Mouse (Mus musculus) skeletal muscle tissue, adult 2 months (tissue): Measurements from ENCODE around the gene Capn13.
"Not testable (repeated sequence)": the region's sequence is repeated elsewhere in the genome, so short reads cannot be mapped to it uniquely, and the experiment has no call there.

Experiments used
- DNase-seq: peaks from one replicate; pipeline ENCODE4 v3.0.0-alpha.2; 2012; ENCODE audit warnings: low read depth, low spot score

Gene Capn13

DNA sequence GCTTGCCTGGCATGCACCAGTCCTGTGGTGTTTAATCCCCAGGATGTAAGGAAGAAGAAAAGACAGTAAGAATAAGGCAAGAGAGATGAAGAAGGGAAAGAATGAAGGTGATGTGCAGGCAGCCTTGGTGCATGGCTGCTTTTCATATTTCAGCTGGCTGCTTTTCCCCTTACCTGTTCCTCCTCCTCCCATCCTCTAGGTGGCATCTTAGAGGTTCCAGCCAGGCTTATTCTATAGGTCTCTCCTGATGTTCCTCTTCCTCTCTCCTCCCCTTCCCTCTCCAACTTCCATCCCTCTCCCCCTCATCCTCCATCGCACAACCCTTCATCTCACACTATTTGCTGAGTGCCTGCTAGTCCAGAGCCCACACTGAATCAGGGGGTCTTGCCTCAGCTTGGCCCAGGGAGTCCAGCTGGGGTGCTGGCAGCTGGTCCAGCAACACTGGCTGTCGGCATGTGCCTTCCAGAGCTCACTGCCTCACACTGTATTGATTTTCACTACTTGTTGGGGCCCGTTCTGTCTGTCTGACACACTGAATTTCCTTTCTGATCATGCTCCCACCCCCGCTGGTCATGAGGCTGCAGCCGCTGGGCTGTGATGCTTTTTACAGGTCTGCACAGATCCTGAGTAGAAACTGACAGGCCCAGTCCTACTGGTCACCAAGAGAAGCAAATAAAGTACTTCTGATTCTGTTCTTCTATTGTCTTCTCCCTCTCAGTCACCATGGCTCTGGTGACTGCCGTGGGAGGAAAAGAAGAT lies 56.9 kb downstream of the Capn13 start:
- DNase-seq = no peak

DNA sequence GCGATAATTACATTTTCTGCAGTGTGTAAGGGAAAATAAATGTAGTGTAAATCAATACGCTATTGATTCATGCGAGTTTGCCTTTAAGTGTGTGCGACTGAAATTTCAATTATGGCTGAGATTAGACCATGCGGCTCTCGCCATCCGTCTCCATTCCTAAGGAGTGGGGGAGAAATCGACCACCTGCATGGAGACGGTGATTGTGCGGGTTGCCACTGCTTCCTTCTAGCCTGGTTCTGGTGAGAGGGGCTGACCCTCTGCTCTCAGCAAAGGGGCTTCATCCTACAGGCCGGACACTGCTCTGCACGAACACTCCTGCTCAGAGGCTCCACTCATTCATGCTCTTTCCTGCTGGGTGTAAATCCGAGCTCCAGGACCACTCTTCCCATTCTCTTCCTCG lies 58.0 kb downstream of the Capn13 start:
- DNase-seq = no peak

DNA sequence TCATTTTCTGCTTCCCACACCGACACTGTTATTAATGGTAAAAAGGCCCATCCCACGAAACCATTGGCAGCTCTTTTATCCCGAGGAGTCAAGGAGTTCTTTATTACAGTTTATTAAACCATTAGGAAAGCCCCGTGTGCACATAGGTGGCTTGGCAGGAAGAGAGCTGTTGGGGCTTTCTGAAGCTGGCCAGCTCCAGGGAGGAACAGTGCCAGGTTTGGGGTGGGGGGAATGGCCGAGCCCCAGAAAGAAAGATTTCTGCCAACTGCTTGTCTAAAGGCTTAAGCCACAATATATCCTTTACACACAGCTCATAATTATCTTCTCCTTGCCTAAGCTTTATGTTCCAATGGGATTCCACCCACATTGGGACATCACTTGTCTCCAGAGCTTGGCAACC lies 71.6 kb downstream of the Capn13 start:
- DNase-seq = no peak

- DNase-seq = no peak
Observed at GRCm38 (mm10) chr17:73325314-73325713, 75.4 kb downstream of the Capn13 start.

GRCm38 (mm10) chr17:73324732-73325131 lies 75.9 kb downstream of the Capn13 start:
- no peak for DNase-seq

DNA sequence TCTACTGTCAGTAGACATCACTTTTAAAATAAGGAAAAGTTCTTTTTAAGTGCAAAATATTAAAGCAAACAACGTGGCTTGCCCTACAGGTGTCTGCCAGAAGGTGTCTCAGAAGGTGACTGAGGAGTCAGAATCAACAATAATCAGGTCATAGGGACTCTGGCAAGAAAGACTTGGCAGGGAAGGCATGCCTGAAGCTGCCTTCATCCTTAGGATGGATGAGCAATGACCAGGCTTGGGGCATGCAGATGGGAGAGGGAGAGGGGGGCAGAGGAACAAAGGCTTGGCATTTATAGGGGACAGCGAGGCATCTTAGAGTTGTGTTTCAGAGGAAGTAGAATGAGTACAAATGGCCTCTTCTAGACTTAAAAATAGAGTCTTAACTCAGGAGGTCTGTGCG lies 76.7 kb downstream of the Capn13 start:
- no peak for DNase-seq

DNA sequence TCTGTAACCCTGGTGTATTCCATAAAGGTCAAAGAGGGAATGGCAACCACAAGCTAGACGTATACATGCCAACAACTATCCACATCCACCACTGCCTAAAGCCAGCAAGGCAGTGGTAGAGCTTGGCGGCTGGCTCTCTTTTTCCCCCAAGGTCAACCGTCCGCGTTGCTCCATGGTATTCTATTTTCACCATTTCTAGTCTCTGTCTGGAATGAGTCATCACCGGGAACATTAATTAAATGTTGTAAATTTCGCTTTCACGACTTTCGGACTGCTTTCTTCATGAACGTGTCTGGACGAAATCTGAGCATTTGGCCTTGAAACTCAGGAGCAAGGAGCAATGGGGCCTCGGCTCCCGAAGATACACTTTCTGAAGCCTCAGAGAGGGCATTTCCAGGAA lies 85.9 kb downstream of the Capn13 start:
- DNase-seq = no peak

DNA sequence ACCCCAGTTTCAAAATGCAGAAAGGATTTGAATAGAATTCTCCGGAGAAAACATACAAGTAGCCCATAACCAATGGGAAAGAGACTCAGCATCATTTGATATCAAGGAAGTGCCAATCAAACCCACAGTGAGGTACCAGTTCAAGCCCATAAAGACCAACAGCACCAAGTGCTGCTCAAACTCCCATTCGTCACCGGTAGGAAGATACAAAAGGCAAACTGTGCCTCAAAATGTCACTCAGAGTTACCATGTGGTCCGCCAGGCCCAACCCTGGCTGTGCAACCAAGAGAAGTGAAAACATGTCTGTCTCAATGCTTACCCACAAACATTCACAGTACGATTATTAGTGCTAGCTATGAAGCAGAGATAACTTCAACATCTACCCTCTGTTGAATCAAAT lies 89.2 kb downstream of the Capn13 start:
- no peak for DNase-seq

- DNase-seq = no peak
Observed at GRCm38 (mm10) chr17:73308691-73309090, 92.0 kb downstream of the Capn13 start.

GRCm38 (mm10) chr17:73306626-73307025 lies 94.0 kb downstream of the Capn13 start:
- no peak for DNase-seq

GRCm38 (mm10) chr17:73305622-73306021 lies 95.0 kb downstream of the Capn13 start:
- peak; percentile 43 for DNase-seq

DNA sequence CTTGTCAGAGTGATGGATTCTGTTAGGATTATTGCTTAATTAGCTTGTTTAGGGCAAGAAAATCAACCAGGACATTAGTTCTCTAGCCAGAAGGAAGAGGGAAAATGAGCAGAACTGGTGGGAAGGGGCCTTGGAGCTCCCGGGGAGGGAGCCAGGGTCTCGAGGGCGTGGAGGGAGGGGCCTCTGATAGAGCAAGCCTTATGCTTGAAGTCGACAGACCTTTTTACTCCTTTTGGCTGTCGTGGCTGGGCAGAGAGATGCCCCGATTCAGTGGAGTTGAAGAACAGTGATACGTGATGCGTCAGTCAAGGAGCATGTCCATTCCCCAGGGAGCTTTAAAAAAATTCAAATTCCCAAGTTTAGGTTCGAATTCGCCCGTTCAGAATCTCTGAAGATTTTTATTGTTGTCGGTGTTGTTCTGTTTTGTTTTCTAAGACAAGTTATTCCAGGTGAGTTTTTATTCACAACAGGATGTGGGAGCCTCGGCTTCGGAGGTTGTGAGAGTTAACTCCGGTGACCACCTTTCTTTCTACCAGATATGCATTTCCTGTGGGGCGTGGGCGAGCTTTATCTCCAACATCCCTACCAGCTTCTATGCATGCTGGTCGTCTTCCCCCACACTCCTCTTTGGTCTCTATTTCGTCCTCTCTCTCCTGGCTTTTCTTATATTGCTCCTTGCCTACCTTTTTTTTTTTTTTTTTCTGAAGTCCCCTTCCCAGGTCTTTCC lies 96.4 kb downstream of the Capn13 start:
- DNase-seq = no peak

DNA sequence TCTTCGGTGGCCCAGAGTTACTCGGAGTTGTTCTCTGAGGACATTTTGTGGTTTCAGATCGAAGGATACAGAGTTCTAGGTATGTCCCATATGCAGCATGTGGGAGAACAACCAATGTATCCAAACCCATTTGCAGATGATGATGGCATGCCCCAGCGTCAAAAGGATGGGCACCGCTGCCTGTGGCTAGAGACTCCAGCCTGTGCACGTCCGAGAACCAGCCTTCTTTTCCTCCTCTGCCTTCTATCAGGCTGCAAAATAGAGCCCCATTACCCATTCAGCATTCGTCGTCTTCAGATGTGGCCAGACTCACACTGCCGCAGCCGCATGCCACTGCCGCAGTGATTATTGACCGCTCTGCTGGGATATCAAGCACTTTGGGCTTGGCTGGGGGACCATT lies 97.0 kb downstream of the Capn13 start:
- DNase-seq = no peak

DNA sequence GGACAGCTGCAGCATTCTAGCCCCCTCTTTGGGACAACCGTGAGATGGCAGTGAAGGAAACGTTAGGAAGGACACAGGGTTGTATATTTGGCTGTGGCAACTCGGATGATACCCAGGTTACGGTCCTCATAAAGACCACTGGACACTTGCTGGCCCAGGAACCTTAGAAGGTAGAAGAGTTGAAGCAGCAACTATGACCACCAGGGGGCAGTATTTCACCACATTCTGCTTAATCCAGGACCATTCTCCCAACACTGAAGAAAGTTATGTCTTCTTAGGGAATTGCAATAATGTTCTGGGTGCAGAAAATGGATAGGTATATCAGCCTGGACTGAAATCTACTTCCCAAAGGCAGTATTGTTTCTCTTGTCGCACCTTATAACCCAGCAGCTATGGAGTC lies 97.4 kb downstream of the Capn13 start:
- DNase-seq = peak; percentile 44

DNA sequence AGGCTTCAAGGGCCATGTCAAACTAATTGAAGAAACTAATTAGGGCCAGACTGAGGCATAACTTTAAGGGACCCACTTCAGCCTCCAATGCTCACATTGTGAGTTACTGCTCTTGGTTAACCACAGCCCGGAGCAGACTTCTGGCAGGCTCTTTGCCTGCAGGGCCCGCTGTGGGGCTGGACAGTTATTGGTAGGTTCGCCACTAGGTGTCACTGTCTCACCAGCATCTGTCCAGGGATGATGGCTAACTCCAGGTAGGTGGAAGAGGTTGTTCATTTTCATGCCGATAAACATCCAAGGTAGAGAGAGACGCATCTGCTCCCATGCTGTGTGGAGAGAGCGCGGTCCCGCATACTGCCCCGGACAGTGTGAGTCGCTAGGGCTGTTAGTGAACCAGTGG lies 98.6 kb downstream of the Capn13 start:
- peak; percentile 55 for DNase-seq

DNA sequence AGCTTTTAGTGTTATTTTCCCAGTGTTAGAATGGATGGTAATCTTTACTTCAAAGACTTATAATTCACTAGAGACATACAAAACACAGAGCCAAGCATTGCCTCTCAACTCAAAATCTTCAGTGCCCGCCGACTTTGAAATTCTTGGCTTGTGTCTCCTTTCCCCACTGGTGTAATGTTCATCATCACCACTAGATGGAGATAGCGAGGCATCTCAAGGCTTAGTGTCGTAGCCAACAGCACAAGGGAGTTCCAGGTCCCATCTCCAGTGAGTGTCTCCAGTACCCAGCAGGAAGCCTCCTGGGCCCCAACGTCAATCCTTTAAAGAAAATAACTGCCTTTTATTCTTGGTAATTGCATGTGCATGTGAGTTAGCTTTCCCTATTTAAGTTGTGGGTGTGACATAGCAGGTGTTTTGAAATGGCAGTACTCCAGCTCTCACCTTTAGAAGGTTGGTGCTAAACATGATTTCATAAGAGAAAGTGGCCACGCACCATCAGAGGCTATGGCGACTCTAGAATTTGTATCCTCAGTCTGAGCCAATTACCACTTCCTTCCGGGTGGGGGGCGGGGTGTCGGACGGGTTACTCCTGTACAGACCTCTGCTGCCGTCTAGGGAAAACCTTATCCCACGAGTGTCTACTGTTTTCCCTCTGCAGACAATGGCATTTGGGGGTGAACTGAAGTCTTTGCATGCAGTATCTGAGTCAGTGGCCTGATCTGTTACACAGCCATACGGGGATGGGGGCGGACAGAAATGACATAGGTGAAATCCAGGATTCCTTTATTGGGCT lies 99.2 kb downstream of the Capn13 start:
- peak; percentile 62 for DNase-seq

DNA sequence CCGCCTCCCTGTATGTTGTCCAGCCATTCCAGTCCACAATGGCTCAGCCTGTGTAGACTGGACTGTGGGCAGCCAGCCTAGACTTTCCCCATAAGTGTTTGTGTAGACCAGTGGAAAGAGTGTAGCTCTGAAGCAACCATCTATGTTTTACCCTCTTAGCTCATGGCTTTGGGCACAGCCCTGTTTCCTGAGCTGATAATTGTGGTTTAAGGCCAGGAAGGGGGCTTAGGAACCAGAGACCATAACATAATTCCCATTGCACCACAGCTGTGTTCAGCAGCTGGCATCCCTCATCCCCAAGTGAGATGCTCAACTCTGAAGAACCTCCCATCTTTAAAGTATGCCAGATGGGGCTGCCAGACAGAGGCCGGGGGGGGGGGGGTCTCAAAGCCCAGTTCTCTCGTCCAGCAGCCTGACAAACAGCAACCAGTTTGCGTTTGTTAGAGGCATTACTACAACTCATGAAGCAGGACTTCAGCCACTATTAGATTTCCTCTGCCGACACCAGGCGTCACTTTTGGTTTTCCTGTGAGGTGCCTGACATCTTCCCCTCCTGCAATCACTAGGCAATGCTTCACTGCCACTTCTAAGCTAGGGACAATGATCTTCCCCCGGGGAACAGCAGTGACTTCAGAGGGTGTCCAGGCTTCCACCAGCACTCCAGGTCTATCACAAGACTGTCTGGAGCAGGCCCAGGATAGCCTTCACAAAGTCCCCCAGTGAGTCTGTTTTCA lies 100.4 kb downstream of the Capn13 start:
- no peak for DNase-seq

DNA sequence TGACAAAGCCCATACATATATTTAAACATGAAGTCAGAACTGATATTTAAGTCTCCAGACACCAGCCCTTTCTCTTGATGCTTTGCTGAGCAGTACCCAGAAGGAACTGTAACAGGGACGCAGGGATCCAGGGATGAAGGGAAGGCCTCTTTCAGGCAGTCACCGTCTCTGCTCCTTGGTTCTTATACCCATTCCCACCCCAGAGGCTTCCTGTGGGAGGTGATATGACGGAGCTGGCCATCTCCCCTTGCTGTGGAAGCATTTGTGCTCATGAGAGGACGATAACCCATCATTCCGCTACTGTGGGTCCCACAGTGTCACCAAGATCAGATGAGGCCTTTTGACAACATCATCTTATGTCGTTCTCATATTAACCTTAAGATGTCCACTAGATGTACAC lies 101.7 kb downstream of the Capn13 start:
- DNase-seq = no peak

DNA sequence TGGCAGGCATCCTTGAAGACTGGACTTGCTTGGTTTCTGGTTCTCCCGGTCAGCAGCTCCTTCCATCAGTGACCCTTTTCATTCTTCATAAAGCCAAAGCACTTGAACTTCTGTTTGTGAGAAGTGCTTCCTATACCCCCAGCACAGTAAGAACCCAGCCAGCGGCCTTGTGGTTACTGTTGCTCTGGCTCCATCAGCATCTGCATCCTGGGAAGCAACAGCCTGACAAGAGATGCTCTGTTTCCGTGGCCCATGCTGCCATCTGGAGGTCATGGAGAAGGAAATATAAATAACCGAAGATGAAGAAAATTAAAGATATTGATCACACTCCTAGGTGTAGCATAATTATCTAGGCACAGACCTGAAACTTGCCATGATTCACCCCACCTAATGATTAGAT lies 103.8 kb downstream of the Capn13 start:
- peak; percentile 21 for DNase-seq

DNA sequence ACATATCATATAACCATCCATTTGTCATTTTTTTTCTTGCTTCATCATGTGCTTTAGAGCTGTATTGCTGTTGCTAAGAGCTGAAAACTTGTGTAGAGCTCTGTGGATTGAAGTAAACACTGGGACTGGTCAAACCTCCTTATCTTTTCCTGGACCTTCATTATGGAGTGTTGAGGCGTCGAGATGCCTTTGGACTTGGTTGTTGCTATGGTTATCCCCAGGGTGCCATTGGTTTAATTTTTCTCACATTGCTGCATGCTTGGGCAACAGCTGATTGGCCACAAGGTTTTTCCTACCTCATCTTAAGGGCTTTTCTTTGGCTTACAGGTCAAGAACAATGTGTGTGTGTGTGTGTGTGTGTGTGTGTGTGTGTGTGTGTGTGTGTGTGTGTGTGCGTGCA lies 107.4 kb downstream of the Capn13 start:
- DNase-seq = no peak

DNA sequence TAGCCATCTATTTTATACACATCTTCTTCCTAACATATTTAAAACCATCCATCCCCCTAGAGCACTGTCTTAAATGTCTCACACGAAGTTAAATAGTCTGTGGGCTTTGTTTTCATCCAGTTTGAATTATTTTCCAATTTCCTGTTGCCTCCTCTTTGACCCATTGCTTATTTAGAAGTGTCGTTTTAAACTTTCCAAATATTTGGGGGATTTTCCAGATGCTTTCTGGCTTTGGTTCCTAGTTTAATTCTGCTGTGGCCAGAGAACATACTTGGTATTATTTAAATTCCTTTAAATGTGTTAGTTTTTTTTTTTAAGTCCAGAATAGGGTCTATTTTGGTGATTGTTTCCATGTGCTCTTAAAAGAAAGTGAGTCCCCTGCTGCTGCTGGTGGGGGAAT lies 116.4 kb downstream of the Capn13 start:
- no peak for DNase-seq

DNA sequence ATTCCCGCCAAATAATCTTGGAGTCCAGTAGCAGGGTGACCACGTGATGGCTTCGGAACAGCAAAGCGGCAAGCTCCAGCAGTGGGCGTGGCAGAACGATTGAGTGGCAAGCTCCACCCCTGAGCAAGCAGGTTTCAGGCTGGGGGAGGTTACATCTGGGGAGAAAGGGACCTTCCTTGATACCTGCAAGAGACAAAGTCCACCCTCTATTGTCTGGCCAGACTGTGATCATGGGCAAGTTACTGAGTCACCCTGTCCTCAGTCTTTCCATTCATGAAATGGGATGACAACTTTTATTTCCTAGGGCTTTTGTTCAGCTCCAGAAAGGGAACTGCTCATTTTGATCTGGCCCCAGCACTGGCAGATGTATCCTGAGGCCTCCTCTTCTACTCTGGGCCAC lies 118.0 kb downstream of the Capn13 start:
- not testable (repeated sequence) for DNase-seq
